Mouse (Mus musculus) kidney, embryonic 14.5 days (tissue): ENCODE measurements around the gene Gkap1. TPM values are rescaled to one million over a fixed set of nuclear protein-coding genes. Genes with fewer than 3 reads are reported as not detected.

Experiments
- ATAC-seq: fragments of 200-750 bp; cut with Nextera tagmentation; 2 replicates; pipeline ENCODE4 v1.8.0; 2017; ENCODE audit warnings: moderate number of reproducible peaks, mild to moderate bottlenecking, moderate TSS enrichment, moderate library complexity; ENCODE audit not compliant: low FRiP score, low TSS enrichment
- H3K27ac ChIP-seq: fragments of 300-500 bp; sonication (generic); 2 replicates; pipeline ENCODE4 v1.5.1; 2014; ENCODE audit warnings: low read depth, mild to moderate bottlenecking, low read length, moderate library complexity, mixed read lengths
- H3K27me3 ChIP-seq: fragments of 300-500 bp; sonication (generic); 2 replicates; pipeline ENCODE4 v1.6.1; 2014; ENCODE audit warnings: mild to moderate bottlenecking, low read length; ENCODE audit not compliant: control insufficient read depth, insufficient read depth
- H3K36me3 ChIP-seq: fragments of 300-500 bp; sonication (generic); 2 replicates; pipeline ENCODE4 v1.6.1; 2014; ENCODE audit warnings: low read length, mixed read lengths; ENCODE audit not compliant: control insufficient read depth, insufficient read depth
- H3K4me1 ChIP-seq: fragments of 300-500 bp; sonication (generic); 2 replicates; pipeline ENCODE4 v1.6.1; 2014; ENCODE audit warnings: low read length, mixed read lengths; ENCODE audit not compliant: control insufficient read depth, insufficient read depth
- H3K4me2 ChIP-seq: fragments of 300-500 bp; sonication (generic); replicated peaks from 2 replicates; pipeline ENCODE4 v1.6.1; 2014; ENCODE audit warnings: low read depth, mild to moderate bottlenecking, low read length
- H3K4me3 ChIP-seq: fragments of 300-500 bp; sonication (generic); 2 replicates; pipeline ENCODE4 v1.5.1; 2014; ENCODE audit warnings: mild to moderate bottlenecking, low read length
- H3K9ac ChIP-seq: fragments of 300-500 bp; sonication (generic); 2 replicates; pipeline ENCODE4 v1.6.1; 2014; ENCODE audit warnings: low read depth, mild to moderate bottlenecking, low read length, moderate library complexity
- H3K9me3 ChIP-seq: fragments of 300-500 bp; sonication (generic); 2 replicates; pipeline ENCODE4 v1.6.1; 2016; ENCODE audit warnings: low read length; ENCODE audit not compliant: control insufficient read depth
- WGBS: fragments of 180-500 bp; shearing (Covaris S2); extraction: QIAGEN DNeasy Blood & Tissue Kit; methylation state at CpG from one replicate; pipeline ENCODE4 v1.1.7; 2014; 5-methylcytosine and 5-hydroxymethylcytosine counted together
- microRNA-seq: library from miRNA; unstranded; fragments of <30 nt; microRNA quantifications from one replicate; pipeline ENCODE4, GENCODE M21; 2016
- polyA plus RNA-seq: library from polyadenylated mRNA; unstranded; fragments of >200 nt; fragmentation: Nextera tagmentation; extraction: Ambion mirVana; gene quantifications from 2 replicates; pipeline ENCODE4 v1.2.1, GENCODE M21; 2014

The Gkap1 gene
- polyA plus RNA-seq, 1 experiment from 2014 or later = 26.9 TPM

- Histone ChIP-seq H3K27me3 (no peaks in the 10 kb centered on the region), H3K9me3 (no peaks in the 10 kb centered on the region), H3K4me1 (no peaks in the 10 kb centered on the region), H3K4me2 (no peak overlapping the region), H3K27ac (no peak overlapping the region), H3K4me3 (no peak overlapping the region), H3K9ac (no peak overlapping the region), H3K36me3 (peaks cover 42% of the 10 kb centered on the region)
- peak; percentile 24; the same call in 1 of the 2 replicates for ATAC-seq
- 66% methylated on average over 4 of the region's 4 CpGs for WGBS
Measured at GRCm38 (mm10) chr13:58188412-58188811, 87.1 kb downstream of the Gkap1 start.

- H3K9ac ChIP-seq = no peak overlapping the region
- H3K4me3 ChIP-seq = no peak overlapping the region
- no peak overlapping the region for H3K4me2 ChIP-seq
- H3K27ac ChIP-seq = no peak overlapping the region
- ATAC-seq = no peak
- H3K9me3 ChIP-seq = no peaks in the 10 kb centered on the region
- H3K36me3 ChIP-seq = peaks cover 48% of the 10 kb centered on the region
- 94% methylated on average over 3 of the region's 3 CpGs for WGBS
- H3K27me3 ChIP-seq = no peaks in the 10 kb centered on the region
- no peaks in the 10 kb centered on the region for H3K4me1 ChIP-seq
Measured at GRCm38 (mm10) chr13:58187751-58188150, 87.7 kb downstream of the Gkap1 start.

GRCm38 (mm10) chr13:58186281-58186680 lies 89.2 kb downstream of the Gkap1 start:
- H3K27ac ChIP-seq = no peak overlapping the region
- no peak for ATAC-seq
- H3K9me3 ChIP-seq = no peaks in the 10 kb centered on the region
- no peak overlapping the region for H3K4me3 ChIP-seq
- H3K4me1 ChIP-seq = no peaks in the 10 kb centered on the region
- H3K4me2 ChIP-seq = no peak overlapping the region
- 83% methylated on average over 8 of the region's 8 CpGs for WGBS
- H3K9ac ChIP-seq = no peak overlapping the region
- H3K36me3 ChIP-seq = peaks cover 41% of the 10 kb centered on the region
- no peaks in the 10 kb centered on the region for H3K27me3 ChIP-seq

- 82% methylated on average over 3 of the region's 3 CpGs for WGBS
- no peaks in the 10 kb centered on the region for H3K27me3 ChIP-seq
- peaks cover 43% of the 10 kb centered on the region for H3K36me3 ChIP-seq
- H3K27ac ChIP-seq = no peak overlapping the region
- no peaks in the 10 kb centered on the region for H3K9me3 ChIP-seq
- no peaks in the 10 kb centered on the region for H3K4me1 ChIP-seq
- H3K9ac ChIP-seq = no peak overlapping the region
- no peak overlapping the region for H3K4me2 ChIP-seq
- H3K4me3 ChIP-seq = no peak overlapping the region
- ATAC-seq = no peak
Measured at GRCm38 (mm10) chr13:58184111-58184510, 91.4 kb downstream of the Gkap1 start.

Small RNAs within 50 kb of the gene (microRNA-seq; reads per million reads assigned to microRNA genes)
- not detected for gene Mir6369

Other genes with a start within 250 kb of the Gkap1 start
- 4.1 and 6.0 TPM in 2 replicates for gene Klhl3, start 162.1 kb downstream of the Gkap1 start, polyA plus RNA-seq
- 55.5 and 103 TPM in 2 replicates for gene Hnrnpa0, start 147.1 kb downstream of the Gkap1 start, polyA plus RNA-seq
- gene Idnk, start 118.0 kb downstream of the Gkap1 start, polyA plus RNA-seq = 33.4 and 41.8 TPM in 2 replicates
- 60.8 and 98.7 TPM in 2 replicates for gene Ubqln1, start 60.0 kb downstream of the Gkap1 start, polyA plus RNA-seq
- gene Kif27, start 83.4 kb upstream of the Gkap1 start, polyA plus RNA-seq = 0.80 and 1.2 TPM in 2 replicates
- gene 2210016F16Rik, start 109.5 kb upstream of the Gkap1 start, polyA plus RNA-seq = 28.2 and 29.3 TPM in 2 replicates
- 21.6 and 27.2 TPM in 2 replicates for gene Rmi1, start 126.5 kb upstream of the Gkap1 start, polyA plus RNA-seq
- 1,295 and 1,786 TPM in 2 replicates for gene Hnrnpk, start 127.6 kb upstream of the Gkap1 start, polyA plus RNA-seq